Mouse (Mus musculus): ENCODE results near the gene Dnajc24.

GRCm38 (mm10) chr2:105963447-105963846 lies 39.9 kb downstream of the Dnajc24 start:
- TF ChIP-seq CTCF (IDR thresholded peaks at IDR 0.05; ENCODE audit: low read depth) (no peak), EP300 (optimal IDR thresholded peaks at IDR 0.05) (no peak)
